Mouse (Mus musculus) Patski (cell line): ENCODE data around the gene Vwa5b2. TPM values are rescaled to one million over a fixed set of nuclear protein-coding genes. Genes with fewer than 3 reads are reported as not detected.
A peak's percentile ranks its signal among the peaks of the same experiment; 100 is the strongest.

Experiments used
- ATAC-seq: fragments of 100-300 bp; one replicate; pipeline ENCODE4 v1.8.0; 2021
- CTCF ChIA-PET: fragments of 350-600 bp; sonication (Branson Sonifier 250); formaldehyde crosslinking; loops from one replicate; lab custom pipeline; 2022; ENCODE audit warnings: inconsistent platforms; lab: Charles Lee
- POLR2A ChIA-PET: fragments of 350-600 bp; sonication (Branson Sonifier 250); formaldehyde crosslinking; loops from one replicate; lab custom pipeline; 2022; ENCODE audit warnings: antibody characterized with exemption, inconsistent platforms; lab: Charles Lee
- DNase-seq: peaks from one replicate; pipeline ENCODE4 v3.0.0-alpha.2; 2011; ENCODE audit warnings: low read depth, low spot score
- H3K27me3 ChIP-seq: fragments of 371-371 bp; one replicate; pipeline ENCODE4 v1.5.1; 2021
- CTCF ChIP-seq: fragments of 100-300 bp; IDR thresholded peaks from one replicate; pipeline ENCODE4 v1.5.1; 2021
- in situ Hi-C: fragments of 300-500 bp; cut with MboI; formaldehyde crosslinking; loops from 3 replicates; pipeline ENCODE4 v1.11.1; 2018; ENCODE audit warnings: low pct_unique_long_range_greater_than_20kb, mixed read lengths
- polyA plus RNA-seq: library from polyadenylated mRNA; unstranded; gene quantifications from one replicate; pipeline ENCODE4 v1.2.3, GENCODE M21; 2021

Gene Vwa5b2
- polyA plus RNA-seq, 1 experiment from 2014 or later: 0.55 TPM

- in situ Hi-C loops: no loop called here
- H3K27me3 ChIP-seq: no peaks in the 10 kb centered on the region
- ChIA-PET POLR2A (no interaction called here), CTCF (interaction anchor here (0.8 to 0.9 kb wide), 2 partner anchors 9 to 19 kb away, joined by 3 read pairs; no protein-coding TSS in a partner anchor)
- no peak for TF ChIP-seq CTCF
- ATAC-seq (no peak), DNase-seq (no peak)
Observed at GRCm38 (mm10) chr16:20623211-20623610, 33.9 kb downstream of the Vwa5b2 start.

GRCm38 (mm10) chr16:20628871-20629391 is 39.7 kb downstream of the Vwa5b2 start:
- ChIA-PET POLR2A (no interaction called here), CTCF (no interaction called here)
- no peaks in the 10 kb centered on the region for H3K27me3 ChIP-seq
- ATAC-seq (no peak), DNase-seq (no peak)
- in situ Hi-C loops: no loop called here
- TF ChIP-seq CTCF: no peak

- in situ Hi-C loops: no loop called here
- TF ChIP-seq CTCF: no peak
- CTCF ChIA-PET: no interaction called here
- no peaks in the 10 kb centered on the region for H3K27me3 ChIP-seq
- no peak for ATAC-seq
- DNase-seq: no peak
- POLR2A ChIA-PET: no interaction called here
Observed at GRCm38 (mm10) chr16:20629731-20630634, 40.7 kb downstream of the Vwa5b2 start, which contains the start of gene Ece2. Gene Ece2 (plus strand): TSS chr16:20629828.

GRCm38 (mm10) chr16:20637410-20637809 is 48.1 kb downstream of the Vwa5b2 start:
- peaks cover 6% of the 10 kb centered on the region for H3K27me3 ChIP-seq
- in situ Hi-C loops: no loop called here
- no peak for DNase-seq
- ChIA-PET CTCF (no interaction called here), POLR2A (no interaction called here)
- no peak for ATAC-seq
- no peak for TF ChIP-seq CTCF

GRCm38 (mm10) chr16:20638367-20638766 is 49.1 kb downstream of the Vwa5b2 start:
- in situ Hi-C loops: no loop called here
- ChIA-PET CTCF (no interaction called here), POLR2A (no interaction called here)
- DNase-seq: no peak
- ATAC-seq: no peak
- H3K27me3 ChIP-seq: peaks cover 7% of the 10 kb centered on the region
- TF ChIP-seq CTCF: no peak

- ATAC-seq: peak; percentile 54
- POLR2A ChIA-PET: no interaction called here
- peak; percentile 95 for TF ChIP-seq CTCF
- peaks cover 34% of the 10 kb centered on the region for H3K27me3 ChIP-seq
- in situ Hi-C loops: no loop called here
- DNase-seq: no peak
- CTCF ChIA-PET: interaction anchor here (0.7 to 1.5 kb wide), 6 partner anchors 19 to 227 kb away, joined by 3 read pairs; no protein-coding TSS in a partner anchor
Observed at GRCm38 (mm10) chr16:20642161-20642560, 52.9 kb downstream of the Vwa5b2 start.

- no peak for DNase-seq
- POLR2A ChIA-PET: no interaction called here
- in situ Hi-C loops: no loop called here
- no peak for ATAC-seq
- TF ChIP-seq CTCF: no peak
- H3K27me3 ChIP-seq: peaks cover 31% of the 10 kb centered on the region
- CTCF ChIA-PET: no interaction called here
Observed at GRCm38 (mm10) chr16:20643911-20644310, 54.6 kb downstream of the Vwa5b2 start.

- peaks cover 6% of the 10 kb centered on the region for H3K27me3 ChIP-seq
- peak; percentile 94 for ATAC-seq
- TF ChIP-seq CTCF: no peak
- in situ Hi-C loops: no loop called here
- DNase-seq: peak; percentile 51
- ChIA-PET CTCF (no interaction called here), POLR2A (interaction anchor here (1.1 to 1.3 kb wide), 2 partner anchors 21 to 40 kb away, joined by 3 to 4 read pairs; no protein-coding TSS in a partner anchor)
Observed at GRCm38 (mm10) chr16:20651076-20651946, 62.0 kb downstream of the Vwa5b2 start, which contains the start of gene Psmd2. Gene Psmd2 (plus strand): TSS chr16:20651652.

GRCm38 (mm10) chr16:20651947-20652310 is 62.7 kb downstream of the Vwa5b2 start:
- peaks cover 5% of the 10 kb centered on the region for H3K27me3 ChIP-seq
- ChIA-PET CTCF (no interaction called here), POLR2A (interaction anchor here (1.3 kb wide), 1 partner anchor 20 kb away, joined by 4 read pairs; no protein-coding TSS in a partner anchor)
- ATAC-seq (no peak), DNase-seq (no peak)
- TF ChIP-seq CTCF: no peak
- in situ Hi-C loops: no loop called here

- H3K27me3 ChIP-seq: no peaks in the 10 kb centered on the region
- DNase-seq (no peak), ATAC-seq (no peak)
- TF ChIP-seq CTCF: no peak
- ChIA-PET POLR2A (no interaction called here), CTCF (no interaction called here)
- in situ Hi-C loops: no loop called here
Observed at GRCm38 (mm10) chr16:20653315-20653714, 64.0 kb downstream of the Vwa5b2 start.

Other genes starting within 250 kb of the Vwa5b2 start
- 60.2 TPM for gene Abcc5, start 163.1 kb upstream of the Vwa5b2 start, polyA plus RNA-seq
- gene Eif2b5, start 90.7 kb upstream of the Vwa5b2 start, polyA plus RNA-seq: 82.8 TPM
- gene Dvl3, start 72.5 kb upstream of the Vwa5b2 start, polyA plus RNA-seq: 52.8 TPM
- gene Ap2m1, start 54.0 kb upstream of the Vwa5b2 start, polyA plus RNA-seq: 707 TPM
- gene Abcf3, start 40.9 kb upstream of the Vwa5b2 start, polyA plus RNA-seq: 61.5 TPM
- 8.6 TPM for gene Eef1akmt4, start 22.1 kb downstream of the Vwa5b2 start, polyA plus RNA-seq
- 0.03 TPM for gene Gm49333, start 22.1 kb downstream of the Vwa5b2 start, polyA plus RNA-seq
- gene Alg3, start 22.3 kb downstream of the Vwa5b2 start, polyA plus RNA-seq: 21.5 TPM
- gene Camk2n2, start 31.8 kb downstream of the Vwa5b2 start, polyA plus RNA-seq: 11.5 TPM
- gene Ece2, start 40.4 kb downstream of the Vwa5b2 start, polyA plus RNA-seq: 0.12 TPM
- 289 TPM for gene Psmd2, start 62.2 kb downstream of the Vwa5b2 start, polyA plus RNA-seq
- gene Eif4g1, start 78.8 kb downstream of the Vwa5b2 start, polyA plus RNA-seq: 336 TPM
- 0.69 TPM for gene Fam131a, start 103.8 kb downstream of the Vwa5b2 start, polyA plus RNA-seq
- gene Polr2h, start 128.2 kb downstream of the Vwa5b2 start, polyA plus RNA-seq: 38.4 TPM
- gene Clcn2, start 128.3 kb downstream of the Vwa5b2 start, polyA plus RNA-seq: 14.3 TPM
- 1.8 TPM for gene Chrd, start 143.7 kb downstream of the Vwa5b2 start, polyA plus RNA-seq
- 0.18 TPM for gene Thpo, start 145.0 kb downstream of the Vwa5b2 start, polyA plus RNA-seq